Mouse (Mus musculus): Measurements from ENCODE around the gene Fbln7. TPM values are rescaled to one million over a fixed set of nuclear protein-coding genes. Genes with fewer than 3 reads are reported as not detected.

Fbln7 gene
- polyA plus RNA-seq, 1 experiment from 2014 or later, result 1.3 TPM

DNA sequence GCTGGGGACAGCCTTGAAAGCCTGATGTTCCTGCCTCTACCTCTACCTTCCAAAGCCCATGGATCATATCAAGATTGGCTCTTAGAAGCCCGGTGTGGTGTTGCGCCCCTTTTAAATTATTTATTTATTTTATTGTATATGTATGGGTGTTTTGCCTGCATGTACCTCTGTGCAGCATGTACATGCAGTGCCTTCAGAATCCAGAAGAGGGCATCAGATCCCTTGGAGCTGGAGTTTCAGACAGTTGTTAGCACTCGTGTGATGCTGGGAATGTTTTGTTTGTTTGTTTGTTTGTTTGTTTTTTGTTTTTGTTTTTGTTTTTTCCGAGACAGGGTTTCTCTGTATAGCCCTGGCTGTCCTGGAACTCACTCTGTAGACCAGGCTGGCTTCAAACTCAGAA, 18.5 kb downstream of the Fbln7 start:
- Histone ChIP-seq H3K4me1 (replicated peaks) (no peaks in the 10 kb centered on the region), H3K36me3 (no peaks in the 10 kb centered on the region), H3K27ac (no peak overlapping the region), H3K4me3 (replicated peaks) (no peak overlapping the region), H3K27me3 (no peaks in the 10 kb centered on the region), H3K9ac (replicated peaks) (no peak overlapping the region), H3K4me2 (replicated peaks) (no peak overlapping the region), H3K9me3 (no peaks in the 10 kb centered on the region)
- 78% methylated on average over 4 of the region's 4 CpGs for WGBS
- no peak for ATAC-seq

DNA sequence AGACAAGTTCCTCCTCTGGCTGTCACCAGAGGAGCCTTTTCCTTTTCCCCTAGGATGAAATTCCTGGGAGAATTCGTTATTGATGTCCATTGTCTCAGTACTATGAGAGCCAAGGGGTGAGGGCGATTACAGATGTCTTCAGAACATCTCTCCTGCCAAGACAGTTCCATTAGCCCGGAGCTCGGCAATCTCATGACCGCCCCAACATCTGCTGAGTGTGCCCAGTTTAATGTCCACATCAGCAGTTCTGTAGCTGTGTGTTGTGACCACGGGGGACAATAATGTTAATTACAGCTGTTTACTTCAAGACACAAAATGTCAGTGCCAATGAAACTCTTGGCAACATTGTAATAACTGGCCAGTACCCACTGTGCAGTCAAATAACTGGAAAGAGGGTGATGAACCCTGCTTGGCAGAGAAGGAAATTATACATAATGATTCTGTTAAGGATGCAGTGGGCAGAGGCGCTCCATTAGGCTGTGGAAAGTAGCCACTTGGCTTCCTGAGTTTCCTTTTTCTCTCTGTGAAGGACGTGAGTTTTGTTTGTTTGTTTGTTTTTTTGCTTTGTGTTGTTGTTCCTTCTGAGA, 22.5 kb downstream of the Fbln7 start:
- H3K4me1 ChIP-seq (replicated peaks), result no peaks in the 10 kb centered on the region
- H3K27me3 ChIP-seq, result no peaks in the 10 kb centered on the region
- no peak overlapping the region for H3K27ac ChIP-seq
- no peak overlapping the region for H3K4me3 ChIP-seq (replicated peaks)
- ATAC-seq, result no peak
- no peak overlapping the region for H3K9ac ChIP-seq (replicated peaks)
- no peaks in the 10 kb centered on the region for H3K36me3 ChIP-seq
- 83% methylated on average over 8 of the region's 8 CpGs for WGBS
- no peak overlapping the region for H3K4me2 ChIP-seq (replicated peaks)
- H3K9me3 ChIP-seq, result no peaks in the 10 kb centered on the region

DNA sequence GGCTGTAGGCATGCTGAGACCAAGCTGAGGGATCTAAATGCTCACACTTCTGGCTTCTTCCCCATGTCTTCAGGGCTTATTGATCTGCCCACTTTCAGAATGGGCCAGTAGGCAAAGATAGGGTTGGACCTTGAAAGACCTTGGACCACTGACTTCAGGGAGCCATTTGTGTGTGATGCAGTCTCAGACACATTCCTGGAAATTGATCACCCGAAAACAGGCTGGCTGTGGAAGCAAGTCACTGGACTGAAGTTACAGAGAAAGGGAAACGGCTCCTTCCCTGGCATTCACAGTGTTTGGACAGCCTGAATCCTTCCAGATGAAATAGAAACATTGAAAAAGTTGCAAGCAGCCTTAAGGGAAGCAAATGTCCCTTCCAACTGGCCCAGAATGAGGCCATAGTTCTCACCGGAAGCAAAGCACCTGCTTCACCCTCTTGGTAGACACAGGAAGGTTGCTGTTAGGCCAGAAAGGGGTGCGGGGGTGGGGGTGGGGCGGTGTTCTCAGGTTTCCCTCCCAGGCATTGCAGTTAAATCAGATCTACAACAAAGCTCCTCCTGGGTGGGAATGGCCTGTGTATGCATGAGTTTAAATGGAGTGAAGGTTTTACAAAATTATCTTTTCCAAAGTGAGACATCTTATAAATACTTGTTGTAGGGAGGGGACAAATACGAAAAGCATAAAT, 25.2 kb downstream of the Fbln7 start:
- Histone ChIP-seq H3K9ac (replicated peaks) (no peak overlapping the region), H3K4me3 (replicated peaks) (no peak overlapping the region), H3K36me3 (no peaks in the 10 kb centered on the region), H3K27me3 (no peaks in the 10 kb centered on the region), H3K27ac (no peak overlapping the region), H3K4me1 (replicated peaks) (peaks cover 5% of the 10 kb centered on the region; the same call in 1 of the 2 replicates), H3K9me3 (no peaks in the 10 kb centered on the region), H3K4me2 (replicated peaks) (no peak overlapping the region)
- ATAC-seq, result no peak
- WGBS, result 64% methylated on average over 6 of the region's 6 CpGs

DNA sequence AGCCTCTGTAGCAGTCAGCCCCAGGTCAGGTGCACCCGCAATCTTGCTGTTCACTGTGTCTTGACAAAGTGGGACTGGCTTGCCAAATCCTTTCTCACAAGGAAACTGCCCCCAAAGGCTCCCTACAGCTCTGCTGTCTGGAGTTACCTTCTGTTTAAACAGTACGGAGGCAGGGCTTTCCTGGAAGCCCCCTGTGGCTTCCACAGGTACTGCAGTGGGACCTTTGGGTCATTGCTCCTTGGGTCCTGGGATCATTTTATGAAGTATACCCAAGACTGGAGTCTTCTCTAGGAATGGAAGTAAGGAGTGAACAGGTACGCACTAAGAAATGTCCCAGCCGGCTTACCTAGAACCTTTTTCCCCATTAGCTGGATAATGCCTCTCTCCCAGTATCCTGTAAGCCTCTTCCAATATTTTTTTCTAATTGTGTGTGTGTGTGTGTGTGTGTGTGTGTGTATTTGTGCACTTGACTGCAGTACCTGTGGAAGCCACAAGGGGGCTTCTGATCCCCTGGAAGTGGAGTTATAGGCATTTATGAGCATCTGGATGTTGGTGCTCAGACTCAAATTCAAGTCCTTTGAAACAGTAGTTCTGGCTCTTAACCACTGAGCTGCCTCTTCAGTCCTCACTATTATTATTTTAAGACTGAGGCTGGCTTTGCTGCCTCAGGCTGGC, 28.0 kb downstream of the Fbln7 start:
- H3K36me3 ChIP-seq, result no peaks in the 10 kb centered on the region
- H3K4me2 ChIP-seq (replicated peaks), result no peak overlapping the region
- H3K4me3 ChIP-seq (replicated peaks), result no peak overlapping the region
- no peak overlapping the region for H3K9ac ChIP-seq (replicated peaks)
- no peaks in the 10 kb centered on the region for H3K9me3 ChIP-seq
- WGBS, result 89% methylated on average over 4 of the region's 4 CpGs
- peaks cover 5% of the 10 kb centered on the region; the same call in 1 of the 2 replicates for H3K4me1 ChIP-seq (replicated peaks)
- H3K27ac ChIP-seq, result no peak overlapping the region
- ATAC-seq, result no peak
- H3K27me3 ChIP-seq, result no peaks in the 10 kb centered on the region

DNA sequence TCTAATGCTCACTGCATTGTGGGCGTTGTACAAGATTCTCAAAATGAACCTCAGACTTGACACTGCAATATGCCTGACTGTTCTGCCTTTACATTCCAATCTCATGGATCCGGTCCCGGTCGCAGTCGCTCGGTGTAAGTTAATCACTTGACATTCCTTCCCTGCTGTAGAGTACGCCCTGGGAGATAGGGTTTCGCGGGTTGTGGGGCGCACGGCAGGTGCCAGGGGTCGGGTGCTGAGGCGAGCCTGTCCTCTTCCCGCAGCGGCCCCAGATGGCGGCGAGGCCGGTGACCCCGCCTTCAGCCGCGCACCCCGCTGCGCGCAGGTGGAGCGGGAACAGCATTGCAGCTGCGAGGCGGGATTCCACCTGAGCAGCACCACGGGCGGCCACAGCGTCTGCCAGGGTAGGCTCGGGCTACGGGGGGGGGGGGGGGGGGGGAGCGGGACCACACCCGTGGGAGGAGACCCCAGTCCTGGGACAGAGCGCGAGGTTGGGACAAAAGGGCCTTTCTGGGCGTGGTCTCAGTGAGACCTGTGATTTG, 29.5 kb downstream of the Fbln7 start:
- WGBS, result 4% methylated on average over 35 of the region's 37 CpGs
- ATAC-seq, result peak; percentile 60

DNA sequence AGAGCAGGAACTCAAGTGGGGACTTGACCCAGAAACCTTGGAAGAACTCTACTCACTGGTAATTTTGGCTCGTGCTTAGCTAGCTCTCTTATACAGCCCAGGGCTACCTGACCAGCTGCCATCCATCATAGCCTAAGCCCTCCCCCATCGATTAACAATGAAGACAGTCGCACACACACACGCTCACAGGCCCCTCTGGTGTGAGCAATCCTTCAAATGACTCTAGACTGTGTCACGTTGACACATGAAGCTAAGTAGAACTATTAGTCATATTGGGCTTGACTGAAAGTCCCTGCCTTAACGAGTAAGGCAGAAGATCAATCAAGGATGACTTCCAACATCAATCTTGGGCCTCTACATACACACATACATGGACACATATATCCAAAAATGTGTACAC, 40.1 kb downstream of the Fbln7 start:
- no peaks in the 10 kb centered on the region for H3K4me1 ChIP-seq (replicated peaks)
- WGBS, result 90% methylated on average over 6 of the region's 6 CpGs
- no peak for ATAC-seq

More for the DNA sequence above, 29.5 kb downstream of the Fbln7 start:
- peaks cover 5% of the 10 kb centered on the region; the same call in 1 of the 2 replicates for H3K4me1 ChIP-seq (replicated peaks)
- no peaks in the 10 kb centered on the region for H3K36me3 ChIP-seq
- peak overlapping the region; percentile 77 for H3K4me2 ChIP-seq (replicated peaks)
- H3K4me3 ChIP-seq (replicated peaks), result peak overlapping the region; percentile 47
- H3K27ac ChIP-seq, result no peak overlapping the region
- no peaks in the 10 kb centered on the region for H3K9me3 ChIP-seq
- H3K9ac ChIP-seq (replicated peaks), result peak overlapping the region; percentile 70
- no peaks in the 10 kb centered on the region for H3K27me3 ChIP-seq

DNA sequence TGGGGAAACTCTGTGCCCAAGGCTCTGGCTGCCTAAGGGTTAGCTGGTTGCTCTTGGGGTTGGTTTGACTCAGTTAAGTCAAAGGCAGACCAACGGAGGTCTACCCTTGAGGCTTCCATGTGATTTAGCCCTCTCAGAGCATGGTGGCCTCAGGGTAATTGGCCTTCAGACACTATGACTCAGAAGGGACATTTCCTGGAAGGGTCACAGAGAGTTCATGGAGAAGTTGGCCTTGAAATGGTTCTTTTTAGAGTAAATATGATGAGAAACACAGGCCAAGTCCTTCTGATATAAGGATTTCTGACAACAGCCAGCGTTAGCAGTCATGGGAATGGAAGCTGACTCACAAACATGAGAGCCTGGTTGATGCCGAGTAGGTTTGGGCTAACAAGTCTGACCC, 40.9 kb downstream of the Fbln7 start:
- Histone ChIP-seq H3K27ac (no peak overlapping the region), H3K36me3 (no peaks in the 10 kb centered on the region), H3K27me3 (no peaks in the 10 kb centered on the region), H3K9me3 (peaks cover 3% of the 10 kb centered on the region; the same call in 1 of the 2 replicates), H3K4me1 (replicated peaks) (no peaks in the 10 kb centered on the region), H3K4me3 (replicated peaks) (no peak overlapping the region), H3K9ac (replicated peaks) (no peak overlapping the region), H3K4me2 (replicated peaks) (no peak overlapping the region)
- ATAC-seq, result no peak
- 86% methylated on average over 3 of the region's 3 CpGs for WGBS

More for the DNA sequence above, 40.1 kb downstream of the Fbln7 start:
- H3K4me2 ChIP-seq (replicated peaks), result no peak overlapping the region
- H3K9me3 ChIP-seq, result peaks cover 3% of the 10 kb centered on the region; the same call in 1 of the 2 replicates
- no peak overlapping the region for H3K9ac ChIP-seq (replicated peaks)
- H3K4me3 ChIP-seq (replicated peaks), result no peak overlapping the region
- no peaks in the 10 kb centered on the region for H3K27me3 ChIP-seq
- no peaks in the 10 kb centered on the region for H3K36me3 ChIP-seq
- H3K27ac ChIP-seq, result no peak overlapping the region

DNA sequence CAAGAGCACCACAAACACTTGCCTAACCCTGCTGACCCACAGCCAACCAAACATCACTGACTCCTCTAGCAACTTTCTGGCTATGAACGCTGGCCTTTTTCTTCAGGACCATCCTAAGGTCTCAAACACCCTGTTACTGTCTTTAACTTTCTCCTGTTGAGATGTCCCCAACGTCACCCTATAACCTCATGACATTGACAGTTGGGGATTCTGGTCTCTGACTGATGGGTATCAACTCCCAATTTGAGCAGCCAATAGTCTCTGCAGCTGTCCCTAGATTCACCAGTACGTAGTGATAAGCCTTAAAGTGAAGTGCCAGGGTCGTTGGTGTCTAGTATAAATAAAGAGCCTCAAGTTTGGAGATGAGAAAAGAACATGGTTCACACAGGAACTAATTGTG, 52.2 kb downstream of the Fbln7 start:
- Histone ChIP-seq H3K4me1 (replicated peaks) (no peaks in the 10 kb centered on the region), H3K27me3 (no peaks in the 10 kb centered on the region), H3K4me3 (replicated peaks) (no peak overlapping the region), H3K27ac (no peak overlapping the region), H3K9me3 (no peaks in the 10 kb centered on the region), H3K9ac (replicated peaks) (no peak overlapping the region), H3K36me3 (no peaks in the 10 kb centered on the region), H3K4me2 (replicated peaks) (no peak overlapping the region)
- ATAC-seq, result no peak
- 92% methylated on average over 4 of the region's 4 CpGs for WGBS

DNA sequence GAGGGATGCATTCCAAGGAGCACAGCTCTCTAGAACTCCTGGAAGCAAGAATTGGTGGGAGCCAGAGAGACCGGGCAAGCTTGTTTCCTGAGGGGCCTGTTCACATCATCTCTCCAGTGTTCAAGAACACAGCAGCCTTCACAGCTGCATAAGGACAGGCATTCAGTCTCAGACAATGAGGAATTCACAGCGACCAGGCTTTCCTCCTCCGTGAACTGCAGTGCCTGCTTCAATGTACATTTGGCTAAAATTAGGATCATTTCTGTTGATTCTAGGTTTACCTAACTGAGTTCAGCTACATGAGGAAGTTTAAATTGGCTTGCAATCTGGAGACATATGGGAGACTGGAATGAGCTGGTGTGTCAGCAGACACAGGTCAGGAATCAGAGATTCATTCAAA, 53.7 kb downstream of the Fbln7 start:
- ATAC-seq, result no peak
- Histone ChIP-seq H3K9me3 (no peaks in the 10 kb centered on the region), H3K36me3 (no peaks in the 10 kb centered on the region), H3K4me1 (replicated peaks) (no peaks in the 10 kb centered on the region), H3K27me3 (no peaks in the 10 kb centered on the region), H3K9ac (replicated peaks) (no peak overlapping the region), H3K4me3 (replicated peaks) (no peak overlapping the region), H3K4me2 (replicated peaks) (no peak overlapping the region), H3K27ac (no peak overlapping the region)
- 78% methylated on average over 3 of the region's 3 CpGs for WGBS

DNA sequence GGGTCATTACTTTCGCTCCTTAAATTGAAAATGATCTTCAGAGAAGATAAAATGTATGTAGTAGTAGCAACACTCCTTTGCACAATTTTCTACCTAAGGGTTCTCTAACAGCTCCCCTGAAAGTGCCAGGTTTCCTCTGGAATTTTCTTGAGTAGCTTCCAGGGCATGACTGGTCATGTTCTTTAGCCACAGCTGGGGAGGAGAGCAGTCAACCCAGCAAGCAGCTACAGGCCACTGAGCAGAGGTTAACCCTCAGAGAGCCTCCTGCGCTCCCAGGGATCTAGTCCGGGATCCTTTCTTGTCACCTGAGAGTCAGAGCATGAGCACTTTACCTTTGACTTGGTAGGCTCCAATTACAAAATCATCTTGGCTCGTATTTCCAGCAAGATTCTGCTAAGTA, 62.0 kb downstream of the Fbln7 start:
- H3K27me3 ChIP-seq, result no peaks in the 10 kb centered on the region
- WGBS, result 94% methylated on average over 4 of the region's 4 CpGs

DNA sequence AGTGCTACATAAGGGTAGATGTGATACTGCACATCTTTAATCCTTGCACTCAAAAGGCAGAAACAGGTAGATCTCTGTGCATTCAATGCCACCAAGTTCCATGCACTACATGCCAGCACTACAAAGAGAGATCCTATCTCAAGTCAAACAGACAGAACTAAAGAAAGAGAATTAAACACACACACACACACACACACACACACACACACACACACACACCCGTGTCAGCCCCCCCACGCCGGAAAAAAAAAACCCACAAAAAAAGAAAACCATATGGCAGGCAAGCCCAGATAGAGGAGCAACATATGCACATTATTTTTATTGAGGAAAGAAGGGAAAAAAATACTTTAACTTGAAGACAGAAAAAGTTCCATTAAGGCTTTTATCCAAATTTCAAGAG, 65.7 kb downstream of the Fbln7 start:
- H3K9me3 ChIP-seq, result no peaks in the 10 kb centered on the region
- no peaks in the 10 kb centered on the region for H3K4me1 ChIP-seq (replicated peaks)
- 81% methylated on average over 3 of the region's 3 CpGs for WGBS
- no peak overlapping the region for H3K4me3 ChIP-seq (replicated peaks)
- no peak for ATAC-seq
- peaks cover 43% of the 10 kb centered on the region for H3K36me3 ChIP-seq
- no peak overlapping the region for H3K27ac ChIP-seq
- no peak overlapping the region for H3K4me2 ChIP-seq (replicated peaks)
- H3K9ac ChIP-seq (replicated peaks), result no peak overlapping the region
- no peaks in the 10 kb centered on the region for H3K27me3 ChIP-seq

More for the DNA sequence above, 62.0 kb downstream of the Fbln7 start:
- Histone ChIP-seq H3K4me3 (replicated peaks) (no peak overlapping the region), H3K4me1 (replicated peaks) (no peaks in the 10 kb centered on the region), H3K4me2 (replicated peaks) (no peak overlapping the region), H3K9ac (replicated peaks) (no peak overlapping the region), H3K27ac (no peak overlapping the region), H3K9me3 (no peaks in the 10 kb centered on the region), H3K36me3 (peaks cover 23% of the 10 kb centered on the region)
- no peak for ATAC-seq

DNA sequence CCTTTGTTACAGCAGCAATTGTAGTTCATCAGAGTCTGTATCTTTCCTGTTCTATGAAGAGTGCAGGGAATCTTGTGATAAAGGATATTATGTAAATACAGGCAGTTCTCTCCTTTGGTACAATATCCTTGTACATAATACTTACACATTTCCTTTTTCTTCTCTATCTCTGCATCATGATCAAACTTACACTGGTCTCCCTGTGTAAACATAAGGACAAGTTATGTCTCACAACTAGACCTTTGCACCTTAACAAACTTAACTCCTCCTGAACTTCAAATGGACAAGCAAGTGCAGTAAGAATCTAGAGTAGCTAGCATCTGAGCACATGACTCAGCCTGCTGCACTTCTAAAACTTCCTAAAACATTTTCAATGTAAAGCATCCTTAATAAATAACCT, 67.9 kb downstream of the Fbln7 start:
- H3K27ac ChIP-seq, result no peak overlapping the region
- no peak overlapping the region for H3K4me2 ChIP-seq (replicated peaks)
- no peak overlapping the region for H3K9ac ChIP-seq (replicated peaks)
- no peaks in the 10 kb centered on the region for H3K9me3 ChIP-seq
- no peaks in the 10 kb centered on the region for H3K27me3 ChIP-seq
- no peak for ATAC-seq
- H3K4me1 ChIP-seq (replicated peaks), result no peaks in the 10 kb centered on the region
- peaks cover 37% of the 10 kb centered on the region for H3K36me3 ChIP-seq
- no peak overlapping the region for H3K4me3 ChIP-seq (replicated peaks)

Data from midbrain, embryonic 13.5 days (tissue).